Mouse (Mus musculus) hindbrain, embryonic 16.5 days (tissue): ENCODE data around the gene Zic2. TPM values are rescaled to one million over a fixed set of nuclear protein-coding genes. Genes with fewer than 3 reads are reported as not detected.

Source experiments
- ATAC-seq: fragments of 200-750 bp; cut with Nextera tagmentation; 2 replicates; pipeline ENCODE4 v1.8.0; 2017; ENCODE audit warnings: moderate TSS enrichment, moderate library complexity
- H3K27ac ChIP-seq: fragments of 300-500 bp; sonication (generic); 2 replicates; pipeline ENCODE4 v1.5.1; 2014; ENCODE audit warnings: low read depth, mild to moderate bottlenecking, control low read depth, low read length, moderate library complexity
- H3K27me3 ChIP-seq: fragments of 300-500 bp; sonication (generic); replicated peaks from 2 replicates; pipeline ENCODE4 v1.6.1; 2014; ENCODE audit warnings: low read length; ENCODE audit not compliant: control insufficient read depth, insufficient read depth
- H3K36me3 ChIP-seq: fragments of 300-500 bp; sonication (generic); 2 replicates; pipeline ENCODE4 v1.6.1; 2014; ENCODE audit warnings: mild to moderate bottlenecking, low read length, moderate library complexity, mixed read lengths; ENCODE audit not compliant: control insufficient read depth, insufficient read depth
- H3K4me1 ChIP-seq: fragments of 300-500 bp; sonication (generic); 2 replicates; pipeline ENCODE4 v1.6.1; 2014; ENCODE audit warnings: low read depth, low read length; ENCODE audit not compliant: control insufficient read depth, insufficient read depth
- H3K4me2 ChIP-seq: fragments of 300-500 bp; sonication (generic); 2 replicates; pipeline ENCODE4 v1.6.1; 2014; ENCODE audit warnings: mild to moderate bottlenecking, low read length, control low read depth, moderate library complexity
- H3K4me3 ChIP-seq: fragments of 300-500 bp; sonication (generic); 2 replicates; pipeline ENCODE4 v1.5.1; 2014; ENCODE audit warnings: mild to moderate bottlenecking, low read length, control low read depth, moderate library complexity
- H3K9ac ChIP-seq: fragments of 300-500 bp; sonication (generic); 2 replicates; pipeline ENCODE4 v1.6.1; 2014; ENCODE audit warnings: low read depth, mild to moderate bottlenecking, control low read depth, low read length, moderate library complexity
- H3K9me3 ChIP-seq: fragments of 300-500 bp; sonication (generic); 2 replicates; pipeline ENCODE4 v1.6.1; 2014; ENCODE audit warnings: mild to moderate bottlenecking, low read length, moderate library complexity; ENCODE audit not compliant: control insufficient read depth
- WGBS: fragments of 180-500 bp; shearing (Covaris S2); extraction: QIAGEN DNeasy Blood & Tissue Kit; methylation state at CpG from one replicate; pipeline ENCODE4 v1.1.7; 2014; 5-methylcytosine and 5-hydroxymethylcytosine counted together
- polyA plus RNA-seq: library from polyadenylated mRNA; unstranded; fragments of >200 nt; fragmentation: Nextera tagmentation; extraction: Ambion mirVana; gene quantifications from 2 replicates; pipeline ENCODE4 v1.2.1, GENCODE M21; 2015

Gene Zic2
- polyA plus RNA-seq, 1 experiment from 2014 or later, result 7.3 TPM

DNA sequence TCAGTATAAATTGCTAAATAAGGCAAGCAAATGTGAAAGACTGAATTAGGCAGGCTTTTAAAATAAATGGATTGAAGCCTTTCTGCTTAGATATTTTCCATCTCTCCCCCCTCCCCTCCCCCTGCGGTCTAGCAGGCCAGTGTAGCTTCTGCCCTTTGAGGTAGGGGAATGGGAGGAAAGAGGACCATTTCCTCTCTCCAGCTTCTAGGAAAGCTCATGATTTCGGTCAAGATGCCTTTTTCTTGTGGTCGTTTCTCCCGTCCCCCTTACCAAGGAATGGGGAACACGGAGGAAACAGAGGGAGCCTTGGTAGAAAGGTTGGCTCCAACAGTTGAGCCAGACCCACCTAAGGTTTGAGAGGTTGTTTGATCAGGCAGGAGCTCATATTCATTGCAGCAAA is 2.6 kb upstream of the Zic2 start:
- Histone ChIP-seq H3K4me1 (peaks cover 5% of the 10 kb centered on the region; the same call in 1 of the 2 replicates), H3K4me2 (peak overlapping the region; percentile 56), H3K27ac (peak overlapping the region; percentile 94), H3K9me3 (no peaks in the 10 kb centered on the region), H3K36me3 (no peaks in the 10 kb centered on the region), H3K4me3 (peak overlapping the region; percentile 57), H3K27me3 (peaks cover 15% of the 10 kb centered on the region), H3K9ac (peak overlapping the region; percentile 8)
- WGBS, result 14% methylated on average over 5 of the region's 5 CpGs
- ATAC-seq, result no peak

- H3K27ac ChIP-seq, result peak overlapping the region; percentile 94
- peaks cover 5% of the 10 kb centered on the region; the same call in 1 of the 2 replicates for H3K4me1 ChIP-seq
- H3K4me3 ChIP-seq, result peak overlapping the region; percentile 57
- peak; percentile 16; the same call in 1 of the 2 replicates for ATAC-seq
- 7% methylated on average over 17 of the region's 17 CpGs for WGBS
- H3K4me2 ChIP-seq, result peak overlapping the region; percentile 56
- H3K27me3 ChIP-seq, result peaks cover 12% of the 10 kb centered on the region
- peak overlapping the region; percentile 59 for H3K9ac ChIP-seq
- H3K36me3 ChIP-seq, result no peaks in the 10 kb centered on the region
- no peaks in the 10 kb centered on the region for H3K9me3 ChIP-seq
These were observed 2.0 kb upstream of the Zic2 start for GRCm38 (mm10) chr14:122473211-122473751.

GRCm38 (mm10) chr14:122474041-122474890 is 969 bp upstream of the Zic2 start:
- WGBS, result under 1% methylated on average over 57 of the region's 57 CpGs
- H3K9me3 ChIP-seq, result no peaks in the 10 kb centered on the region
- peak; percentile 86 for ATAC-seq
- H3K4me2 ChIP-seq, result peak overlapping the region; percentile 56
- no peaks in the 10 kb centered on the region for H3K36me3 ChIP-seq
- peak overlapping the region; percentile 57 for H3K4me3 ChIP-seq
- H3K27me3 ChIP-seq, result peaks cover 8% of the 10 kb centered on the region
- H3K9ac ChIP-seq, result peak overlapping the region; percentile 82
- peak overlapping the region; percentile 94 for H3K27ac ChIP-seq
- peaks cover 5% of the 10 kb centered on the region; the same call in 1 of the 2 replicates for H3K4me1 ChIP-seq

- WGBS, result under 1% methylated on average over 45 of the region's 65 CpGs
- peaks cover 7% of the 10 kb centered on the region for H3K27me3 ChIP-seq
These were observed 364 bp downstream of the Zic2 start for GRCm38 (mm10) chr14:122475557-122476040.

GRCm38 (mm10) chr14:122476041-122476821 is 996 bp downstream of the Zic2 start:
- Histone ChIP-seq H3K4me3 (peak overlapping the region; percentile 57), H3K36me3 (no peaks in the 10 kb centered on the region), H3K4me1 (peaks cover 5% of the 10 kb centered on the region; the same call in 1 of the 2 replicates), H3K9ac (peak overlapping the region; percentile 78), H3K9me3 (no peaks in the 10 kb centered on the region), H3K27ac (peak overlapping the region; percentile 94), H3K4me2 (peak overlapping the region; percentile 56), H3K27me3 (peaks cover 5% of the 10 kb centered on the region)
- WGBS, result under 1% methylated on average over 59 of the region's 62 CpGs
- ATAC-seq, result no peak

More at GRCm38 (mm10) chr14:122475557-122476040, 364 bp downstream of the Zic2 start:
- ATAC-seq, result no peak
- peak overlapping the region; percentile 78 for H3K9ac ChIP-seq
- H3K9me3 ChIP-seq, result no peaks in the 10 kb centered on the region
- peak overlapping the region; percentile 94 for H3K27ac ChIP-seq
- peaks cover 5% of the 10 kb centered on the region; the same call in 1 of the 2 replicates for H3K4me1 ChIP-seq
- peak overlapping the region; percentile 57 for H3K4me3 ChIP-seq
- H3K4me2 ChIP-seq, result peak overlapping the region; percentile 56
- H3K36me3 ChIP-seq, result no peaks in the 10 kb centered on the region

GRCm38 (mm10) chr14:122476822-122477215 is 1.6 kb downstream of the Zic2 start:
- Histone ChIP-seq H3K9me3 (no peaks in the 10 kb centered on the region), H3K4me1 (peaks cover 5% of the 10 kb centered on the region; the same call in 1 of the 2 replicates), H3K27ac (peak overlapping the region; percentile 94), H3K27me3 (peaks cover 5% of the 10 kb centered on the region), H3K9ac (peak overlapping the region; percentile 78), H3K4me3 (peak overlapping the region; percentile 57), H3K4me2 (no peak overlapping the region; the same call in 1 of the 2 replicates), H3K36me3 (no peaks in the 10 kb centered on the region)
- 2% methylated on average over 18 of the region's 18 CpGs for WGBS
- no peak for ATAC-seq

- no peak for ATAC-seq
- H3K27me3 ChIP-seq, result peaks cover 10% of the 10 kb centered on the region
- peaks cover 5% of the 10 kb centered on the region; the same call in 1 of the 2 replicates for H3K4me1 ChIP-seq
- H3K4me3 ChIP-seq, result peak overlapping the region; percentile 57
- no peaks in the 10 kb centered on the region for H3K9me3 ChIP-seq
- no peaks in the 10 kb centered on the region for H3K36me3 ChIP-seq
- H3K9ac ChIP-seq, result peak overlapping the region; percentile 78
- 1% methylated on average over 20 of the region's 20 CpGs for WGBS
- peak overlapping the region; percentile 94 for H3K27ac ChIP-seq
- peak overlapping the region; percentile 19; the same call in 1 of the 2 replicates for H3K4me2 ChIP-seq
These were observed 2.0 kb downstream of the Zic2 start for GRCm38 (mm10) chr14:122477261-122477671.

DNA sequence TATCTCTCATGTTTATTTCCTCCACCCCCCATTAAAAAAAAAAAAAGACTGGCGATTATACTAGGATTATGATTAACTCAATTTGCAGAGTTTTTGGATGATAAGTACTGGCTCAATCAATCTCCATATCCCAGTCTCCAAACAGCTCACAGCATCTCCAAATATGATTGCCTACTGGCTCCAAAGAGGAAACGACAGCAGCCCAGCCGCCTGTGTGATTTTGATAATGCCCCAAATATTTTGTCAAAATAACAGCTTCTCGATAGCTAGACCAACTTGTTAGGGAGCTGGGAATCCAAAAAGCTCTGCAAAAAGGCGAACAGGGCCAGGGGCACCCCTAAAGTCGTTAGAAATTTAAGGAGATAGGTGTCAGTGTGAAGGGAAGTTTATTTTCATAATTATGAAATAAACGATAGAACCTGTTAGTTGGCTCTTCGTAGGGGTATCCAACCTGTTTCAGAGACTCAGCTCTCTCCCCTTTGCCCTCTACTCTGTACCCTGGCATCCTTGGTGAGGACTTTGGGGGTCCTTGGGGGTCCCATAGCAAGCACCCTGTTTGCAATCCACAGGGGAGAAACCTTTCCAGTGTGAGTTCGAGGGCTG is 2.8 kb downstream of the Zic2 start:
- 3% methylated on average over 9 of the region's 9 CpGs for WGBS

More for the DNA sequence above, 2.8 kb downstream of the Zic2 start:
- no peaks in the 10 kb centered on the region for H3K9me3 ChIP-seq
- peak overlapping the region; percentile 82 for H3K27ac ChIP-seq
- H3K36me3 ChIP-seq, result no peaks in the 10 kb centered on the region
- peaks cover 5% of the 10 kb centered on the region; the same call in 1 of the 2 replicates for H3K4me1 ChIP-seq
- H3K4me2 ChIP-seq, result peak overlapping the region; percentile 41
- peak overlapping the region; percentile 78 for H3K9ac ChIP-seq
- peaks cover 13% of the 10 kb centered on the region for H3K27me3 ChIP-seq
- H3K4me3 ChIP-seq, result peak overlapping the region; percentile 57
- ATAC-seq, result no peak
